Mouse (Mus musculus) frontal cortex, postnatal 25 days (tissue): Measurements from ENCODE around the gene St3gal3.

ENCODE experiments used
- DNase-seq, 2 experiments: peaks; one replicate each; pipeline ENCODE4 v3.0.0; 2022; ENCODE audit warnings: low spot score in 2 of 2

Gene St3gal3

GRCm38 (mm10) chr4:117986766-117987165 lies 147.9 kb downstream of the St3gal3 start:
- no peak for DNase-seq

- no peak for DNase-seq
Observed at GRCm38 (mm10) chr4:117984993-117985587, 149.6 kb downstream of the St3gal3 start.

- DNase-seq = no peak
Observed at GRCm38 (mm10) chr4:117984206-117984605, 150.5 kb downstream of the St3gal3 start.

- peak; percentile 19 to 21 for DNase-seq
Observed at GRCm38 (mm10) chr4:117982706-117983105, 152.0 kb downstream of the St3gal3 start.

GRCm38 (mm10) chr4:117981518-117981917 lies 153.2 kb downstream of the St3gal3 start:
- no peak for DNase-seq

- no peak for DNase-seq
Observed at GRCm38 (mm10) chr4:117980161-117980560, 154.6 kb downstream of the St3gal3 start.

- DNase-seq = no peak
Observed at GRCm38 (mm10) chr4:117979181-117979580, 155.5 kb downstream of the St3gal3 start.

- no peak for DNase-seq
Observed at GRCm38 (mm10) chr4:117978282-117978681, 156.4 kb downstream of the St3gal3 start.

- no peak for DNase-seq
Observed at GRCm38 (mm10) chr4:117977841-117978240, 156.9 kb downstream of the St3gal3 start.

GRCm38 (mm10) chr4:117977371-117977770 lies 157.3 kb downstream of the St3gal3 start:
- no peak for DNase-seq

GRCm38 (mm10) chr4:117975820-117976219 lies 158.9 kb downstream of the St3gal3 start:
- DNase-seq = no peak

GRCm38 (mm10) chr4:117974719-117975118 lies 160.0 kb downstream of the St3gal3 start:
- DNase-seq = no peak

GRCm38 (mm10) chr4:117972999-117973398 lies 161.7 kb downstream of the St3gal3 start:
- no peak for DNase-seq

GRCm38 (mm10) chr4:117964346-117965025 lies 170.2 kb downstream of the St3gal3 start:
- DNase-seq = no peak

- DNase-seq = no peak
Observed at GRCm38 (mm10) chr4:117957492-117957891, 177.2 kb downstream of the St3gal3 start.

GRCm38 (mm10) chr4:117947493-117947892 lies 187.2 kb downstream of the St3gal3 start:
- no peak for DNase-seq

GRCm38 (mm10) chr4:117946639-117947305 lies 187.9 kb downstream of the St3gal3 start:
- DNase-seq = no peak

- DNase-seq = no peak
Observed at GRCm38 (mm10) chr4:117943317-117943716, 191.4 kb downstream of the St3gal3 start.

- no peak for DNase-seq
Observed at GRCm38 (mm10) chr4:117936964-117937363, 197.8 kb downstream of the St3gal3 start.

GRCm38 (mm10) chr4:117934081-117934480 lies 200.6 kb downstream of the St3gal3 start:
- no peak for DNase-seq

- DNase-seq = no peak
Observed at GRCm38 (mm10) chr4:117933248-117933647, 201.5 kb downstream of the St3gal3 start.

- no peak for DNase-seq
Observed at GRCm38 (mm10) chr4:117929391-117929881, 205.3 kb downstream of the St3gal3 start, which contains the start of gene Artn. Artn (minus strand) TSS chr4:117929763.
